Mouse (Mus musculus) brown adipose tissue, adult 24 weeks (tissue): ENCODE results near the gene Btaf1. TPM values are rescaled to one million over a fixed set of nuclear protein-coding genes. Genes with fewer than 3 reads are reported as not detected.
A peak's percentile ranks its signal among the peaks of the same experiment; 100 is the strongest.

Experiments
- H3K27ac ChIP-seq: fragments of 200-500 bp; replicated peaks from 2 replicates; pipeline ENCODE4 v1.5.1; 2012; ENCODE audit warnings: low read depth, mild to moderate bottlenecking, low read length
- H3K4me1 ChIP-seq: fragments of 200-500 bp; 2 replicates; pipeline ENCODE4 v1.6.1; 2012; ENCODE audit warnings: low read length, mixed read lengths; ENCODE audit not compliant: control insufficient read depth, insufficient read depth, insufficient read length
- H3K4me3 ChIP-seq: fragments of 200-500 bp; 2 replicates; pipeline ENCODE4 v1.5.1; 2012; ENCODE audit warnings: low read depth, mild to moderate bottlenecking, low read length, moderate library complexity; ENCODE audit not compliant: insufficient read depth
- polyA plus RNA-seq: library from polyadenylated mRNA; stranded (reverse); fragments of >200 nt; gene quantifications from 2 replicates; pipeline ENCODE4 v1.2.4, GENCODE M21; 2012; ENCODE audit not compliant: missing spikeins, insufficient read depth, insufficient read length

Btaf1 gene
- polyA plus RNA-seq, 1 experiment = 8.0 TPM

DNA sequence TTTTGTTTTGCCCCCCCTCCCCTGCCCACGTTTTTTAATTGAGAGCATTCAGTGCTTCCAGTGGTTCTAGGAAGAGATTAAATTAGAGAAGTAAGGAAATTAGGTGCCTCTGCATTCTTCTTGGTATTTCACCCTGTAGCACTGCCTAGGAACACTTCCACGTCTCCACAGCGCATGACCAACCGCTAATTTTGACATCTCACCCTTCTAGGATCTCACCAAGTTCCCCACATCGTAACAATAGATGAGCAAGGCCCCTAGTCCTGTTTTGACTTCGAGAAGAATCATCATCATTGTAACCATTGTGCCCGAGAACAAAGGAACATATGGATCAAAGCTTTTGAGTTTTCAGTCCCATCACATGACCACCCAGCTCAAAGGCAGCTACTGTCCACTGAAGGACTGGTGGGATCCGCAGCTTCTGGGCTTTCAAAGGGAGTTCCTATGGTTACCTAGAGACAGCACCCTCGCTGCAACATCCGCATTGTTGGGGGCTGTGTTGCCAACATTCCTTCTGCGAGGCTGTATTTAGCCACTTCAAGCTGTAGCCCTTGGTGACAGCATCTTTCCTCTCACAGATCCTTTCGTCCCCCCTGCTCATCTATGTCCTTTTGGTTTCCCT, 15.3 kb upstream of the Btaf1 start:
- no peak overlapping the region for H3K27ac ChIP-seq
- no peaks in the 10 kb centered on the region for H3K4me1 ChIP-seq
- H3K4me3 ChIP-seq = no peak overlapping the region

DNA sequence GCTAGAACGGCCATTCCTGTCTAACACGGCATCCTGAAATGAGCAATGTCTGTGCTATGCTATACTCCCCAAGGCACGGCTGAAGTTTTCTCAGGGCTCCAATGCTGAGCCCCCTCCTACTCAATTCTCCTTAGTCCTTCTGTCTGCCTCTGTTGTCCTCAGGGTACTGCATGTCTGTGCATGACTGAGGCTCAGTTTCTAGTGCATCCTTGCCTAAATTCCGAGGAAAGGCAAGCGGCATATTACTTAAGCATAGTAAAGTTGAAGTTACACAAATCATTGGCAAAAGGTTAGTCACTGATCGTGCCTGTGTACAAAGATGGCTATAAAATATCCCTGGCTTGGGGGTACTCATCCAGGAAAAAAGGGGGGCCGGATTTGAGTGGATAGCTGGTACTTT, 12.8 kb upstream of the Btaf1 start:
- Histone ChIP-seq H3K4me3 (no peak overlapping the region), H3K4me1 (no peaks in the 10 kb centered on the region), H3K27ac (no peak overlapping the region)

DNA sequence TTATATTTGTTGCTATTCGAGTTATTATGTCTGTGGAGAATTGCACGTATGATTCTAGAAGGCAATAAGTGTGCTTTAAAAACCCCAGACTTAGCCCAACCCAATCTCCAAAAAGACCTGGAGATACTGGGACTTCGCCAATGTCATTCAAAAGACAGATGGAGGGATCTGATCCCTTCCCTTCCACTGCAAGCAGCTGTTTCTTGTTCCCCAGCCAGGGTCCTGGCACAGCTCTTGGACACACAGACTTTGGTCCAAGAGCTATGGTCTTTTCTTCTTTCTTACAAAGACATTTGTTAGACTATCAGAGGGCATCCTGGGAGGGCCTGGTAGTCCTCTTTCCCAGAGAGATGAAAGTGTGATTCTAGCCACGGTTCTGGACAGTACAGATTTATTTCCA, 9.7 kb upstream of the Btaf1 start:
- Histone ChIP-seq H3K4me3 (no peak overlapping the region), H3K4me1 (no peaks in the 10 kb centered on the region), H3K27ac (no peak overlapping the region)

DNA sequence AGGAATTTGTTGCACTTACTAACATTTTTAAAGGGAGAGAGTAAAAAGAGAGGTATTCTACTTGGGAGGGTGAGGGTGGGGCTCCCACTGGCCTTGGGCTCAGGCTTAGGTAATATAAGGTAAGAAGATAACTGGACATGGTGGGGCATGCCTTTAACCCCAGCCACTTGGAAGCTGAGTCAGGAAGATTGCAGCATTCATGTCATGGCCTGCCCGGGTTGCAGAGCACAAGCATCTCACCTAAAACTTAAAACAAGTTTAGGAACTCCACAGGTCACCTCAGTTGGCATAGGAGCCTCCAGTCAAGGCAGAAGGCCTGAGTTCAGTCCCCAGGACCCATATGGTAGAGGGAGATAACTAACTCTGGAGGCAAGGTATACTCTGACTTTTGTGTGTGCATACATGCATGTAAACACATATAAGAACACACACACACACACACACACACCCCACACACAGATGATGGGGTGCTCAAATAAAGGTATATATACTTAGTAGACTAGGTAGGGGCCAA, 8.9 kb upstream of the Btaf1 start:
- Histone ChIP-seq H3K4me3 (no peak overlapping the region), H3K4me1 (no peaks in the 10 kb centered on the region), H3K27ac (no peak overlapping the region)

DNA sequence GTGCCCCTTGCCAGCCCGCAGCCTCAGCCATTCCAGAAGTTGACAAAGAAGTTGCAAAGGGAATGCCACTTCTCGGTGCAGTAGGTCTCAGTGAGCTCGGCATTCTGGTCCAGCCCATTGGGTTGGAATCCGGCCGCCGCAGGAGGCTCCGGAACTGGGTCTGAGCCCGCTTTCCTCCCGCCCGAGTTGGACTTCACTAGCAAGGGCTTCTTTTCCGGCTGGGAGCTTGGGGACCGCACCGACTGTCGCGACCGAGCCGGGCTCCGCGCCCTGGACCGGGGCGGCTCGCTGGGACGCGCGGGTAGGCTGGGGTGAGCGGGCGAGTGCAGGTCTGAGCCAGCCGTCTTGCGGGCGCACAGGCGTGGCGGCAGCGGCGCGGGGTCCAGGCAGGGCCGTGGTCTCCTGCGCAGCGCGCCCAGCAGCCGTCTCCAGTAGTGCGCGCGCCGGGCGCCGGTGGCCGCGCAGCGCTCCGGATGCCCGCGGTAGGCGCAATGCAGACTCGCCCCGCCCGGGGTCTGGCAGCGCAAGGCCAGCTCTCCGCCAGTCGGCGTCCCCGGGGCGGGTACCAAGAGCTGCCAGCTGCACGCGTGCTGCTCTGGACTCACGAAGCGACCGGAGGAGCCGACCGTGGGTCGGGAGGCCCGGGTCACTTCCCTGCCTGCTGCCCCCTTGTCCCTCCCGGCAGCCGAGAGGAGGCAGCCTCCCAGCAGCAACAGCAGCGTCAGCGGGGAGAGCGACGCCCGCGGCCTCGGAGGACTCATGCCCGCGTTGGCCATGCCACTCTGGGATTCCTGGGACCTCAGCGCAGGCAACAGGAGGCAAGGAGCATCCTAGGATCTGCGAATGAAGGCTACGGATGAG, 7.2 kb upstream of the Btaf1 start:
- Histone ChIP-seq H3K4me3 (peak overlapping the region; percentile 69), H3K27ac (no peak overlapping the region), H3K4me1 (no peaks in the 10 kb centered on the region)

DNA sequence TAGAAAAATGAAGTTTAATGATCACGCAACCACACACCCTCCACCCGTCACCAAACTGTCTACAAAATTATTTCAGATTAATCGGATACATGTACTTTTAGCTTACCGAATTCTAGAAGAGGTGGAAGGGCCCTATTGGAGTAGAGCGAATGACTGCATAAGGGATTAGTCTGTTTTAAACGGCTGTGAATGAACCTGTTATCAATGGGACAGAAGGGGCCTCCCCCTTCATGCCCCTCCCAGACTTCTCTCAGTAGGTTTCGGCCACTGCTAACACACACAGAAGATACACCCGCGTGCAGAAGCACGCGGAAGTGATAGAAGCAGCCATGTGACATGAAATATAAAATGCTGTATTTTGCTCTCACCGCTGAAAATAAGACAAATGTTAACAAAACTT, 6.4 kb upstream of the Btaf1 start, which contains the start of gene Fgfbp3:
Gene Fgfbp3 (minus strand): TSS at position 150 of the 400 bp plus-strand sequence.
- no peak within 1 kb of the TSS for H3K27ac ChIP-seq
- H3K4me3 ChIP-seq = peak within 1 kb of the TSS; percentile 69
- no peaks in the 10 kb centered on the region for H3K4me1 ChIP-seq

DNA sequence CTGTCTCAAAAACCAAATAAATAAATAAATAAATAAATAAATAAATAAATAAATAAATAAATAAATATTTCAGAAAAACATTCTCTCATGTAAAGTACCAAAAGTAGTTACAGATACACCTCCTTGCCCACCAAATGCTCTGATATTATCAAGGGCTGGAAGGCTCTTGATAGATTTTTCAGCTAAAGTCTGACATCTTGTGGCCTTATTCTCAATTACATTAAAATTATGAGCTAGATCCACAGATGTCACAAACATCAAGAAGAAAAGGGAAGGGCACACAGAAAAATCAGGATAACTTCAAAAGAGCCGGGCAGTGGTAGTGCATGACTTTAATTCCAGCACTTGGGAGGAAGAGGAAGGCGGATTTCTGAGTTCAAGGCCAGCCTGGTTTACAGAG, 3.9 kb upstream of the Btaf1 start:
- Histone ChIP-seq H3K4me3 (no peak overlapping the region), H3K27ac (no peak overlapping the region), H3K4me1 (no peaks in the 10 kb centered on the region; the same call in 1 of the 2 replicates)

DNA sequence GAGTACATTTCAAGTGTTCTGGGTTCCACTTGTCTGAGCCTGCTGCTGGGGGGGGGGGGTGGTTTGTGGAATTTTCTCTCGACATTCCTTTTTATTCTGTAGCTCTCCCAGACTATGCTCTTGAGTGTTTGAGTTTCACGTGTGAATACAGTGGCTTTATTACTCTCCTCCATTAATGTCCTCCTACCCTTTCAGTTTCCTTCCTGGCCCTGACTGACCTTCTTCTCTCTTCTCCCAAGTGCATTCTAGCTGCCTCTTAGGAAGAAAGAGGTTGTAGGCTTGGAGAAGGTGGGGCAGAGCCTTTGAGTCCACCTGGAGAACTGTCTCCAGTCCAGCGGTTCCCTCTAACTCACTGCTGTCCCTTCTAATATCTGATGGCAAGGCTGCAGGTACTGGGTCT, 2.9 kb upstream of the Btaf1 start:
- Histone ChIP-seq H3K4me1 (no peaks in the 10 kb centered on the region; the same call in 1 of the 2 replicates), H3K27ac (no peak overlapping the region), H3K4me3 (no peak overlapping the region)

DNA sequence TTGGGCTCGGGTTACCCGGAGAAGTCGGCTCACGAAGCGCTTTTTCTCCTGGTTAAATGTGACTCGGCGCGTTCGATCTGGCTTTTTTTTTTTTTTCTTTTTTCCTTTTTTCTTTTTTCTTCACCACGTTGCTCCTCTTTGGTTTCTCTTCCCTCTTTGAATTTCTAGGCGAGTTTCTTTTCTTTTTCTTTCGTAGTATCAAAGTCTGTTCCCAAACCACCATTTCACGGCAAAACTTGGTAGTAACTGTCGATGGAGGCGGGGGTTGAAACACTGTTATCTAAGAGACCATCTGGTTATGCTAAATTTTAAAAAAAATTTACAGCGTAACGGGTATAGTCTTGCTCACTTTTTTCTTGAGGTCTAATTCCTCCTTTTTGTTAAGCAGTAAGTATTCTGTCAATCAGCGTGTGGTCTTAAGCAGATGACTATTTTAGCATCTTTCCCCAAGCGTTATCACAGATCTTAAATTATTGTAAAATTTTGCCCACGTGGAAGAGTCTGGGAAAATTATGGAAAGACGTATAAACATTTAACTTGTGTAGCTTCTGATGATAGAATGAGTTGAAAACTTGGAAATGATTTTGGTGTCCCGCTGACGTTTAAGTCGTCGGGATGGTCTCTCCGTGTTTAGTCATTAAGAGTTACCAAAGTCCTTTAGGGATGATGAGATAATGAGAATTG, 816 bp downstream of the Btaf1 start:
- Histone ChIP-seq H3K4me3 (peak overlapping the region; percentile 94), H3K27ac (peak overlapping the region; percentile 92), H3K4me1 (no peaks in the 10 kb centered on the region; the same call in 1 of the 2 replicates)

DNA sequence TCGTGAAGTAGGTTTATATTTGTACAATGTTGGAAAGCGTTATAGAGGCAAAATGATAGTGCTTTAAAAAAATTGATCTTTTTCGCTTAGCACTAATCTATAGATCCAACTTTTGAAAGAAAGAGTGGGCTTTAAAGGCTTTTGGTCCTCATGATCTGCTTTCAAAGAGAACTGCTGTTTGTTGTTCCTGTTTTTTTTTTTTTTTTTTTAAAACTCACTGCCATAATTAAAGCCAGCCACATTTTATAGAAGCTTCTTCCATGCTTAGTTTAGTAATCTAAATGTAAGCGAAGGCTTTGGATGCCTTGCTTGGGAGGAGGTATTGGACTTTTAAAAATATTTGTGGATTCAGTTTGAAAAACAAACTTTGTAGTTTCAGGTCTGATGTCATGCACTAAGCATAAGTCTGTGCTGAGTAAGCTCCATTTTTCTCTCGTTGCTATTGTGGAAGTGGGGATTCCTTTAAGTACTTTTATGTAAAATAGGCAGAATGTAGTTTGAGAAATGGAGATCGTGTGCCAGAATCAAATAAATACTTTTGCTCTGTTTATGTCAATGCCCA, 2.0 kb downstream of the Btaf1 start:
- Histone ChIP-seq H3K4me3 (no peak overlapping the region), H3K27ac (no peak overlapping the region), H3K4me1 (no peaks in the 10 kb centered on the region; the same call in 1 of the 2 replicates)

DNA sequence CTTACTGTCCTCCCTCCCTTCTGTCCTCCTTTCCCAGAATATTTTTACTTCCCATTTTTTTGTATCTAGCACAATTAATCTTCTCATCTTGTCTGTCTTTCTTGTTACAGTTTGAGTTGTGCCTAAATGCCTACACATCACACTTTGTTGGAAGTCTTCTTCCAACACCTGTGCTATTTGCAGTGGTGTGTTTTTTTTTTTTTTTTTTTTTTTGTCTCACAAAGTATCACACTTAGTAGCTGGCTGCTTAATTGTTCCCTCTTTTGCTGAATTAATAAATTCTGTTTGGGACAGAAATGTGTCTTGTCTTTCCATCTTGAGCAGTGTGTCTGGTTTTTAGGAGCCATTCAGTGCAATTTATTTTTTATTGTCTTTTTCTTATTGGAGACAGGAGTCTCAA, 3.9 kb downstream of the Btaf1 start:
- H3K4me3 ChIP-seq = no peak overlapping the region
- no peak overlapping the region for H3K27ac ChIP-seq
- no peaks in the 10 kb centered on the region; the same call in 1 of the 2 replicates for H3K4me1 ChIP-seq

DNA sequence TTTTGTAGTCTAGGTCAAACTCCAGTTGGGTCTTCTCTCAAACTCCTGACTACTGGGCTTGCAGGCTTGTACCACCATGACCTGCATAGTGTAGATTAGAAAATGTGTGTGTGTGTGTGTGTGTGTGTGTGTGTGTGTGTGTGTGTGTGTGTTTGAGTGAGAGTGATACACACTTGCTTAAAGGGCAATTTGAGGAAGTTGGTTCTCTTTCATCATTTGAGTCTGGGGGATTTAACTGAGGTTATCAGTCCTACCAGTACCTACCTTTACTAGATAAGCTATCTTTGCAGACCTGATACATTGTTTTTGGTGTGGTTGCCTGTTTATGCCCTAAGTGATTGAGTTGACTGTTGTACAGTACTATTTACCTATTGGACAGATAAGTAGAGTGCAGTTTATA, 6.2 kb downstream of the Btaf1 start:
- Histone ChIP-seq H3K4me3 (no peak overlapping the region), H3K27ac (no peak overlapping the region; the same call in 1 of the 2 replicates), H3K4me1 (no peaks in the 10 kb centered on the region; the same call in 1 of the 2 replicates)

DNA sequence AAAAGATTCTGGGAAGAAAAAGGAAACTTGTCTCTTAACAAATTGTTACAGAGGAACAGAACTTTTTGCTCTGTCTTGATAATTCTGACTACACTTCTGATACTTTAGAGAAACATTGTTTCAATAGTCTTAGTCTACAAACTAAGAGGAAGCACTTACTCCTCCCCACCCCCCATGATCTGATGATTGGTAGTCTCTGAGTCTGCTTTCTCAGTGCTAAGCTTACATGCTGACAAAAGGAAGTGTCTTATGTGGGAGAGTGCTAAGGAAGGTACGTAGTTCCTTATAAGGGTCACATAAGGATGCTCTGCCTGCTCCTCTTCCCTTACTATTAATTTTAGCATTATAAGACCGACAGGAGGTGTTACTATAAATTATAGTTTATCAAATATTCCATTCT, 6.7 kb downstream of the Btaf1 start:
- Histone ChIP-seq H3K4me1 (no peaks in the 10 kb centered on the region; the same call in 1 of the 2 replicates), H3K27ac (no peak overlapping the region), H3K4me3 (no peak overlapping the region)

DNA sequence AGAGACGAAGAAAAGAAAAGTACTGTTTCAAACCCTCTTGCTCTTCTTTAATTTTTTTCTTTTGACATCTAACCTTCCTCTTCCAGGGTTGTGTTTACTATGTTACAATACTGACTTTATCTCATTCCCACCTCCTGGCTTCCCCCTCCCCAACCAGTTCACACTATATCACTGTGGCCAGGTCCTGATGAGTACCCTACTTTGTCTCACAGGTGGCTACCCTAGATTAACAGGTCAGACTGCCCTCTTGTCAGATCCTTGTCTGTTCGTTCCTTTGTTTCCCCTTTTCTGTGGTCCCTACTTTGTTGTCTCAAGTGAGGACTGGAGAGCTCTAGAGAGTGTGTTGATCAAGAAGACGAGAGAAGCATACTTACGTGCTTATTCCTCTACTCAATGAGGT, 10.4 kb downstream of the Btaf1 start:
- Histone ChIP-seq H3K27ac (no peak overlapping the region), H3K4me1 (no peaks in the 10 kb centered on the region), H3K4me3 (no peak overlapping the region)

DNA sequence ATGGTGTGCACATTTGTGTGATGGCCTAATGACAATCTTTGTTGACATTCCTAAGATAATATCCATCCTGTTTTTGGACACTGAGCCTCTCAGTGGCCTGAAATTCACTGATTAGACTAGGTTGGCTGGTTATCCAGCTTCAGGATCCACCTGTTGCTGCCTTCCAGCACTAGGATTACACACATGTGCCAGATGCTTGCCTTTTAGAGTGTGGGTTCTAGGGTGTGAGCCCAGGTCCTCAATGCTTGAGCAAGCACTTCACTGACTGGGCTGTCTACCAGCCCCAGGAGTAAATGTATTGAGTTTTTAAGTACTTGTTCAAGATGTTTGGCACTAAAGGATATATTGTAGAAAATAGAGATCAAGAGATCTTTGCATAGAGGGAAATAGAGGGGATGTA, 12.1 kb downstream of the Btaf1 start:
- H3K27ac ChIP-seq = no peak overlapping the region

More for the DNA sequence above, 12.1 kb downstream of the Btaf1 start:
- no peak overlapping the region for H3K4me3 ChIP-seq
- H3K4me1 ChIP-seq = no peaks in the 10 kb centered on the region
